Mouse (Mus musculus): ENCODE results near the gene Btbd35f12. TPM values are rescaled to one million over a fixed set of nuclear protein-coding genes. Genes with fewer than 3 reads are reported as not detected.
"Not testable (repeated sequence)": the region's sequence is repeated elsewhere in the genome, so short reads cannot be mapped to it uniquely, and the experiment has no call there.

Gene Btbd35f12
- not detected in 2 replicates for polyA plus RNA-seq (2016; fragmentation: Nextera tagmentation; extraction: Ambion mirVana)

GRCm38 (mm10) chrX:33313079-33313478 lies at the start of gene Btbd35f12:
Gene Btbd35f12 (plus strand): TSS chrX:33313379.
- not testable (repeated sequence) for H3K9me3 ChIP-seq; H3K36me3 ChIP-seq (replicated peaks); H3K27ac ChIP-seq; H3K4me3 ChIP-seq; H3K4me1 ChIP-seq; H3K27me3 ChIP-seq (ENCODE audit: poor library complexity, severe bottlenecking); DNase-seq (ENCODE audit: extremely low spot score, low spot score)
- WGBS = no CpG with 5 or more reads among the region's 3 CpGs

GRCm38 (mm10) chrX:33353254-33353653 lies 40.1 kb downstream of the Btbd35f12 start:
- not testable (repeated sequence) for H3K27ac ChIP-seq; H3K9me3 ChIP-seq; H3K4me1 ChIP-seq; H3K27me3 ChIP-seq (ENCODE audit: poor library complexity, severe bottlenecking); H3K4me3 ChIP-seq; DNase-seq (ENCODE audit: extremely low spot score, low spot score); H3K36me3 ChIP-seq (replicated peaks)
- 83% methylated on average over 2 of the region's 2 CpGs for WGBS

Other genes with a start within 250 kb of the Btbd35f12 start
- gene Spin2-ps6, start 78.5 kb upstream of the Btbd35f12 start, polyA plus RNA-seq (2016; fragmentation: Nextera tagmentation; extraction: Ambion mirVana) = not detected in 2 replicates